Mouse (Mus musculus) heart, embryonic 11.5 days (tissue): ENCODE measurements around the gene Rnf186. TPM values are rescaled to one million over a fixed set of nuclear protein-coding genes. Genes with fewer than 3 reads are reported as not detected.
"Not testable (repeated sequence)": the region's sequence is repeated elsewhere in the genome, so short reads cannot be mapped to it uniquely, and the experiment has no call there.

ENCODE experiments used
- ATAC-seq: fragments of 200-750 bp; cut with Nextera tagmentation; replicated peaks from 2 replicates; pipeline ENCODE4 v1.8.0; 2017; ENCODE audit warnings: moderate library complexity; ENCODE audit not compliant: insufficient number of reproducible peaks, low FRiP score, low TSS enrichment
- H3K27ac ChIP-seq: fragments of 300-500 bp; sonication (generic); 2 replicates; pipeline ENCODE4 v1.5.1; 2014; ENCODE audit warnings: mild to moderate bottlenecking, low read depth, low read length
- H3K27me3 ChIP-seq: fragments of 300-500 bp; sonication (generic); 2 replicates; pipeline ENCODE4 v1.6.1; 2014; ENCODE audit warnings: mild to moderate bottlenecking, low read length, mixed read lengths; ENCODE audit not compliant: control insufficient read depth, insufficient read depth
- H3K36me3 ChIP-seq: fragments of 300-500 bp; sonication (generic); 2 replicates; pipeline ENCODE4 v1.6.1; 2014; ENCODE audit warnings: mild to moderate bottlenecking, low read length, moderate library complexity, mixed read lengths; ENCODE audit not compliant: control insufficient read depth, insufficient read depth
- H3K4me1 ChIP-seq: fragments of 300-500 bp; sonication (generic); 2 replicates; pipeline ENCODE4 v1.6.1; 2014; ENCODE audit warnings: low read length; ENCODE audit not compliant: control insufficient read depth, insufficient read depth
- H3K4me2 ChIP-seq: fragments of 300-500 bp; sonication (generic); 2 replicates; pipeline ENCODE4 v1.6.1; 2014; ENCODE audit warnings: mild to moderate bottlenecking, moderate library complexity
- H3K4me3 ChIP-seq: fragments of 300-500 bp; sonication (generic); 2 replicates; pipeline ENCODE4 v1.5.1; 2014; ENCODE audit warnings: low read depth, low read length
- H3K9ac ChIP-seq: fragments of 300-500 bp; sonication (generic); 2 replicates; pipeline ENCODE4 v1.6.1; 2014; ENCODE audit warnings: mild to moderate bottlenecking, low read depth, low read length, moderate library complexity
- H3K9me3 ChIP-seq: fragments of 300-500 bp; sonication (generic); replicated peaks from 2 replicates; pipeline ENCODE4 v1.6.1; 2016; ENCODE audit warnings: low read length; ENCODE audit not compliant: control insufficient read depth
- whole genome bisulfite sequencing: fragments of 180-500 bp; shearing (Covaris S2); extraction: QIAGEN DNeasy Blood & Tissue Kit; methylation state at CpG from one replicate; pipeline ENCODE4 v1.1.7; 2014; ENCODE audit not compliant: insufficient replicate concordance; 5-methylcytosine and 5-hydroxymethylcytosine counted together
- polyA plus RNA-seq: library from polyadenylated mRNA; unstranded; fragments of >200 nt; fragmentation: Nextera tagmentation; extraction: Ambion mirVana; gene quantifications from 2 replicates; pipeline ENCODE4 v1.2.1, GENCODE M21; 2014

Gene Rnf186
- polyA plus RNA-seq, 1 experiment from 2014 or later, result not detected

DNA sequence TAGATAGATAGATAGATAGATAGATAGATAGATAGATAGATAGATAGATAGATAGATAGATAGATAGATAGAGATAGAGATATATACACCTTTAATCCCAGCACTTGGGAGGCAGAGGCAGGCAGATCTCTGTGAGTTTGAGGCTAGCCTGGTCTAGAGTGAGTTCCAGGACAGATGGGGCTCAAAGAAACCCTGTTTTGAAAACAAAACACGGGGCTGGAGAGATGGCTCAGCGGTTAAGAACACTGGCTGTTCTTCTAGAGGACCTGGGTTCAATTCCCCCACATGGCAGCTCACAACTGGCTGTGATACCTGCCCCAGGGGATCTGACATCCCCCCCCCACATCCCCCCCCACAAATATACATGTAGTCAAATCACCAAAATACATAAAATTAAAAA lies 7.6 kb downstream of the Rnf186 start:
- H3K4me2 ChIP-seq, H3K27me3 ChIP-seq, H3K9ac ChIP-seq, H3K27ac ChIP-seq, H3K36me3 ChIP-seq, ATAC-seq, H3K4me1 ChIP-seq, H3K9me3 ChIP-seq, H3K4me3 ChIP-seq: not testable (repeated sequence)
- 79% methylated on average over 2 of the region's 2 CpGs for WGBS

DNA sequence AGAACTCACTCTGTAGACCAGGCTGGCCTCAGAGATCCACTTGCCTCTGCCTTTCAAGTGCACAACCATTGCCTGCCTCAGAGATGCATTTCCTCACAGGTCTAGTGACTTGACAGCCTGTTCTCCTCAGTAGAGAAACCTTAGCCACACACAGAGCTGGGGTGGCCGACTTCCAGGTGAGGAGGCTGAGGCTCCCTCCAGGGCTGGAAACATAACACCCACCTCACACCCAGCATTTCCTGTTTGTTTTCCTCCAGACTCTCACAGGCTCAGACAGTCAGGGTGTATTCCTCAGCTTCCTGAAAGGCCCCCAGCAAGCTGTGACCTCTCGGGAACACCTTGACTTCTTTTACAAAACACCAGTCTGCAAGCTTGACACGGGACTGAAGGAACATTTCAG lies 8.3 kb downstream of the Rnf186 start:
- no peak overlapping the region for H3K4me2 ChIP-seq
- H3K4me1 ChIP-seq, result peaks cover 9% of the 10 kb centered on the region; the same call in 1 of the 2 replicates
- WGBS, result 46% methylated on average over 3 of the region's 3 CpGs
- no peak overlapping the region for H3K9ac ChIP-seq
- H3K36me3 ChIP-seq, result no peaks in the 10 kb centered on the region
- no peak overlapping the region for H3K4me3 ChIP-seq
- no peak for ATAC-seq
- no peak overlapping the region for H3K27ac ChIP-seq
- H3K9me3 ChIP-seq, result no peaks in the 10 kb centered on the region
- no peaks in the 10 kb centered on the region for H3K27me3 ChIP-seq

DNA sequence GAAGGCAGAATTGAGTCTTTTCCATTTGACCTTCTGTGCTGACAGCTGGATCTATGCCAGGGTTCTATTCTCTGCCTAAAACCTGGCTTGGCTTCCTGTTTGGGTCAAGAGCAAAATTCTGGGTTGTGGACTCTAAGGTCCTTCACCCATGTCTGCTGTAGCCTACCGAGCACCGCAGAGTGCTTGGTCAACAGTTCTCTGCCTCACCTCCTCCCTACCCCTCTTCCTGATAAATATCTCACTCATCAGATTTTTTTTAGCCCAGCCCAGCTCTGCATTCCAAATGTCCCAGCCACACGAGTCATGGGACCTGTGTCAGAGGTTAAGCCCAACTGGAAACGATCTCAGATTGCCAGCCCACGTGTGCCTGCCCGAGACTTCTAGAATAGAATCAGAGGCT lies 9.1 kb downstream of the Rnf186 start:
- no peak for ATAC-seq
- H3K27me3 ChIP-seq, result no peaks in the 10 kb centered on the region
- H3K4me3 ChIP-seq, result no peak overlapping the region
- H3K36me3 ChIP-seq, result no peaks in the 10 kb centered on the region
- no peak overlapping the region for H3K27ac ChIP-seq
- WGBS, result 61% methylated on average over 6 of the region's 6 CpGs
- no peak overlapping the region for H3K4me2 ChIP-seq
- H3K4me1 ChIP-seq, result peaks cover 9% of the 10 kb centered on the region; the same call in 1 of the 2 replicates
- 0 out of 2 replicates have a peak overlapping the region, but pooled peaks have one; percentile 7 for H3K9ac ChIP-seq
- H3K9me3 ChIP-seq, result no peaks in the 10 kb centered on the region

DNA sequence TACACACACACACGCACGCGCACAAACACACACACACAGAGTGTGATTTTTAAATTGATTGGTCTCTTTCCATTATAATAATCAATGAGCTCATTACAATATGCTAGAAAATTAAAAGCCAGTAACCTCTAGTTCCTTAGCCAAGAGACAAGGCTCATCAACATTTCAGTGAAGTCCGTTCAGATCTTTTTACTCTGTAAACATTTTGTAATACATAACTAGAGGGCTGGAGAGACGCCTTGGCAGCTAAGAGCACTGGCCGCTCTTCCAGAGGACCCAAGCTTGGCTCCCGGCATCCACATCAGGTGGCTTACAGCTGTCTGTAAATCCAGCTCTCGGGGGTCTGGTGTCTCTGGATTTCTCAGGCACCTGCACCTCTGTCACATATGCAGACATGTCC lies 13.1 kb downstream of the Rnf186 start:
- Histone ChIP-seq H3K9me3 (no peaks in the 10 kb centered on the region), H3K9ac (no peak overlapping the region), H3K4me1 (no peaks in the 10 kb centered on the region), H3K27ac (no peak overlapping the region), H3K4me3 (no peak overlapping the region), H3K36me3 (no peaks in the 10 kb centered on the region; the same call in 1 of the 2 replicates), H3K27me3 (no peaks in the 10 kb centered on the region), H3K4me2 (no peak overlapping the region)
- ATAC-seq, result no peak
- 86% methylated on average over 8 of the region's 8 CpGs for WGBS

DNA sequence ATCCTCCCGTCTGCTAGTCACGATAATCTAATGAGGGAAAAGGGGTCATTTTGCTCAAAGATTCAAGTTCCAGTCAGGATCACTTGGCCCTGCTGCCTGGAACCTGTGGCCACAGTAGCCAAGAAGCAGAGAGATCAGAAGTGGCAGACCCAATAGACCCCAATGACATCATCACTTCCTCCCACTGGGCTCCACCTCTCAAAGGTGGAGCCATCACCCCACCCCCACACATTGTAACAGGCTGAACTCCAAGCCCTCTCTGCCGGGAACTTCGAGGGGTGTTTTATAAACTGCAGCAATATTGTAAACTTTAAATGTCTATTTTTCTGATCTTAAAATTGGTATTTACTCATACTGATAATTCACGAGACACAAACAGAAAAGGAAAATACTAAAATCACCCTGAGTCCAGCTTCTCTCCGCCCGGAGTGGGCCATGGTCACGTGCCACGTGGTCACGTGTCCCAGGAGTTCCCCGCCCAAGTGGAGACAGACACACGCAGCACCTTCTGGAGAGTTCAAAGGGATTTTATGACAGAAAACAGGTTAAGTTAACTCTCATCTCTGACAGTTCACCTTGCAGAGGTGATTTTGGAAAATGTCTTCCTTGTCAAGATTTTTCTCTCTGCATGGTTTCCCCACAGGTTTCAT lies 14.0 kb downstream of the Rnf186 start:
- no peaks in the 10 kb centered on the region for H3K4me1 ChIP-seq
- H3K27ac ChIP-seq, result no peak overlapping the region
- H3K9ac ChIP-seq, result no peak overlapping the region
- peak overlapping the region; percentile 36 for H3K4me2 ChIP-seq
- H3K4me3 ChIP-seq, result no peak overlapping the region
- H3K36me3 ChIP-seq, result no peaks in the 10 kb centered on the region; the same call in 1 of the 2 replicates
- H3K9me3 ChIP-seq, result no peaks in the 10 kb centered on the region
- H3K27me3 ChIP-seq, result no peaks in the 10 kb centered on the region
- WGBS, result 20% methylated on average over 12 of the region's 12 CpGs
- no peak for ATAC-seq

DNA sequence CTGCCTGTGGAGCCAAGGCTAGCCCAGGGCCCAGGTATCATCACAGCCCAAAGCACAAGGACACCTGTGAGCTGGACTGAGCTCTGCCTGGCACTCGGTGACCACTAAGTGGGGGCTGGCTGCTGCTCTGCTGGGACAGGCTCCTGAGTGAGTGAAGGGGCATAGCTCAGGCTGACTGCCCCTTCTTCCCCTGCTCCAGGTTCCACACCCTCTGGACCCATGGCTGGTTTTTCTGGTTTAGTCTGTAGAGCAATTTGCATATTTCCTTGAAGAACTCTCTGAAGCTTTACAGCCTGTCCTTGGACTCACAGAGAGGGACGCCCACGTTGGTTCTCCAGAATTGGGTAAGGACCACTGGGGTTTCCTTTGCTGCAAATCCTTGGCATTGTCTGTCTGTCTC lies 16.5 kb downstream of the Rnf186 start:
- Histone ChIP-seq H3K4me2 (no peak overlapping the region), H3K9me3 (no peaks in the 10 kb centered on the region), H3K4me1 (no peaks in the 10 kb centered on the region), H3K27me3 (no peaks in the 10 kb centered on the region), H3K27ac (no peak overlapping the region), H3K9ac (no peak overlapping the region), H3K4me3 (no peak overlapping the region), H3K36me3 (no peaks in the 10 kb centered on the region; the same call in 1 of the 2 replicates)
- no peak for ATAC-seq
- WGBS, result 62% methylated on average over 3 of the region's 3 CpGs

DNA sequence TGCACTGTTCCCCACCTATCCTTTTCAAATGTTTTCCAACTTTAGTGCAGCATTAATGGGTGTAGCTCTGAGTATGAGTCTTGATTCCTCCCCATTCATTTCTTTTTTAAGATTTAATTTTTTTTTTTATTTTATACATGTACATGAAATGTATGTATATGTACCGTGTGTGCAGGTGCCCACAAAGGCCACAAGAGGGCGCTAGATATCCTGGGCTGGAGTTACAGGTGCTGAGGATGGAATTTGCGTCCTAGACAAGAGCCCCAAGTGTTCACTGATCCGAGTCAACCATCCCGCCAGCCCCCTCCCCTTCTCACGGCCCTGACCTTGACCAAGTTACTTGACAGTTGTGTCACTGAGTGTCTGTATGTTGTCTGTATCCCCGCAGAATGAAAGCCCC lies 17.8 kb downstream of the Rnf186 start:
- H3K27me3 ChIP-seq, result no peaks in the 10 kb centered on the region
- no peak overlapping the region for H3K4me2 ChIP-seq
- no peak overlapping the region for H3K27ac ChIP-seq
- H3K9ac ChIP-seq, result no peak overlapping the region
- no peak overlapping the region for H3K4me3 ChIP-seq
- no peaks in the 10 kb centered on the region for H3K4me1 ChIP-seq
- ATAC-seq, result no peak
- no peaks in the 10 kb centered on the region; the same call in 1 of the 2 replicates for H3K36me3 ChIP-seq
- H3K9me3 ChIP-seq, result no peaks in the 10 kb centered on the region
- 70% methylated on average over 7 of the region's 7 CpGs for WGBS

DNA sequence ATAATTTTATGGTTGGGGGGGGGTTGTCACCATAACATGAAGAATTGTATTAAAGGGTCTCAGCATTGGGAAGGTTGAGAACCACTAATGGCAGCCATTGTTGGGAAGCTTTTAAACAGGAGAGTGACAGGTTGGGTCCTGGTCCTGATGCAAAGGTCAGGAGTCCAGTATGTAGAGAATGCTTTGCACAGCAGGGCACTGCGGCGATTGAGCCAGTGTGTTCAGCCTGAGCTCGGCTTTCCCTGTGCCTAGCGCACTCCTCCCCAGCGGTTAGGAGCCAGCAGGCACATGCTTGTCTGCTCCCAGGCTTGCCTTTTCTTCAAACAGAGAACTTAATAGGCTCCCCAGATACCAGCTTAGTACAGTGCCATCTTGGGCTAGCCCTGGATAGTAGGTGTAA lies 19.4 kb downstream of the Rnf186 start:
- H3K4me2 ChIP-seq, result no peak overlapping the region
- no peaks in the 10 kb centered on the region for H3K9me3 ChIP-seq
- 65% methylated on average over 5 of the region's 5 CpGs for WGBS
- no peak for ATAC-seq
- no peaks in the 10 kb centered on the region for H3K4me1 ChIP-seq
- no peaks in the 10 kb centered on the region for H3K27me3 ChIP-seq
- H3K36me3 ChIP-seq, result no peaks in the 10 kb centered on the region; the same call in 1 of the 2 replicates
- H3K4me3 ChIP-seq, result no peak overlapping the region
- H3K27ac ChIP-seq, result no peak overlapping the region
- no peak overlapping the region for H3K9ac ChIP-seq

DNA sequence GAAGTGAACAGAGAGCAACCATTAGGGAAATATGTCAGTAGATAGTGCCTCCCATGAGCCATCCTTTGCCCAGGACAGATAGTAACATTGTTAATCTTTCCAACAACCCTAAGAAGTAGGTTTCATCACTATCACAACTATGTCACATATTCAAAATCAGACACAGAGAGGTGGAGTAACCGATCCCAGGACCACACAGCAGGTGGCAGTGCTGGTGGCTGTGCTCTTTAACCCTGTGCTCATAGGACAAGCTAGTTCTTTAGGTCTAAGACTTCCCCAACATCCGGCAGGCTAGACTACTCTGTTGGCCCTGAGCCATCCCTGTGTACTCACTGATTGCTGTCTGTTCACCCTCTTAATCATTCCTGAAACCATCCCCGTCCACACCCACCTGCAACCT lies 27.5 kb downstream of the Rnf186 start:
- Histone ChIP-seq H3K27ac (no peak overlapping the region), H3K4me2 (no peak overlapping the region), H3K4me3 (no peak overlapping the region), H3K4me1 (no peaks in the 10 kb centered on the region), H3K27me3 (no peaks in the 10 kb centered on the region), H3K36me3 (no peaks in the 10 kb centered on the region), H3K9ac (no peak overlapping the region), H3K9me3 (no peaks in the 10 kb centered on the region)
- ATAC-seq, result no peak
- WGBS, result 76% methylated on average over 3 of the region's 3 CpGs
